ENCODE assay signal across 8 mouse cellular contexts in genomic region chr9:120492010-120492399, GRCm38 (mm10). TPM values are rescaled to one million over a fixed set of nuclear protein-coding genes. Genes with fewer than 3 reads are reported as not detected.
DNase-seq lines count a peak whose midpoint lies in the region; ATAC-seq and TF ChIP-seq lines count a peak whose summit lies in the region.

Eif1b (plus strand) TSS chr9:120492232.

- H3K27ac ChIP-seq in kidney, postnatal 0 days = peak within 1 kb of the TSS; percentile 90
- peak within 1 kb of the TSS; percentile 89 for H3K27ac ChIP-seq in forebrain, embryonic 15.5 days (replicated peaks)
- H3K27ac ChIP-seq in hindbrain, embryonic 12.5 days = peak within 1 kb of the TSS; percentile 94
- H3K27ac ChIP-seq in liver, embryonic 11.5 days (ENCODE audit: low read depth, low read length) = peak within 1 kb of the TSS; percentile 97
- peak within 1 kb of the TSS; percentile 68 for H3K27ac ChIP-seq in olfactory bulb, adult 2 months (ENCODE audit: insufficient read depth, low read depth, low read length)

- no peak for TF ChIP-seq CTCF in kidney, postnatal 0 days (IDR thresholded peaks at IDR 0.05; ENCODE audit: low read depth)
- no peak for TF ChIP-seq CTCF in olfactory bulb, adult 2 months (IDR thresholded peaks at IDR 0.05; ENCODE audit: insufficient read depth, low read depth, low read length)

- peaks cover 6% of the 10 kb centered on the region; the same call in 1 of the 2 replicates for H3K4me1 ChIP-seq in kidney, postnatal 0 days (replicated peaks; ENCODE audit: insufficient read depth, low read length)
- peaks cover 36% of the 10 kb centered on the region for H3K4me1 ChIP-seq in forebrain, embryonic 15.5 days
- peaks cover 20% of the 10 kb centered on the region for H3K4me1 ChIP-seq in hindbrain, embryonic 12.5 days
- peaks cover 9% of the 10 kb centered on the region; the same call in 1 of the 2 replicates for H3K4me1 ChIP-seq in liver, embryonic 11.5 days (replicated peaks; ENCODE audit: control insufficient read depth, insufficient read depth, low read length)
- peaks cover 10% of the 10 kb centered on the region for H3K4me1 ChIP-seq in olfactory bulb, adult 2 months (ENCODE audit: control insufficient read depth, insufficient read depth, low read length)

- 3% methylated on average over 19 of the region's 19 CpGs for WGBS in kidney, postnatal 0 days
- 2% methylated on average over 19 of the region's 19 CpGs for WGBS in forebrain, embryonic 15.5 days
- WGBS in hindbrain, embryonic 12.5 days = 4% methylated on average over 19 of the region's 19 CpGs
- 4% methylated on average over 19 of the region's 19 CpGs for WGBS in liver, embryonic 11.5 days
- 4% methylated on average over 19 of the region's 19 CpGs for WGBS in olfactory bulb, adult 2 months

- DNase-seq in kidney, postnatal 0 days (ENCODE audit: low spot score) = no peak
- no peak for DNase-seq in kidney, adult 8-10 months
- peak; percentile 67 for DNase-seq in ZHBTc4 (ENCODE audit: low read depth, low spot score)
- no peak for DNase-seq in liver, embryonic 11.5 days (ENCODE audit: low spot score)
- no peak for DNase-seq in thymus, postnatal 25 days

- peak within 1 kb of the TSS; percentile 90 for H3K4me2 ChIP-seq in kidney, postnatal 0 days (ENCODE audit: low read length)
- peak within 1 kb of the TSS; percentile 71 for H3K4me2 ChIP-seq in forebrain, embryonic 15.5 days (replicated peaks)
- peak within 1 kb of the TSS; percentile 91 for H3K4me2 ChIP-seq in hindbrain, embryonic 12.5 days (replicated peaks)
- peak within 1 kb of the TSS; percentile 95 for H3K4me2 ChIP-seq in liver, embryonic 11.5 days

- ATAC-seq in kidney, postnatal 0 days (replicated peaks; ENCODE audit: low FRiP score, low read depth) = peak; percentile 55
- peak; percentile 35 for ATAC-seq in forebrain, embryonic 15.5 days (replicated peaks)
- ATAC-seq in hindbrain, embryonic 12.5 days (ENCODE audit: low FRiP score) = peak; percentile 63
- ATAC-seq in liver, embryonic 11.5 days (replicated peaks; ENCODE audit: low FRiP score) = peak; percentile 30

- H3K27me3 ChIP-seq in kidney, postnatal 0 days (ENCODE audit: insufficient read depth, low read length) = no peaks in the 10 kb centered on the region
- H3K27me3 ChIP-seq in forebrain, embryonic 15.5 days = no peaks in the 10 kb centered on the region
- H3K27me3 ChIP-seq in hindbrain, embryonic 12.5 days = no peaks in the 10 kb centered on the region
- no peaks in the 10 kb centered on the region for H3K27me3 ChIP-seq in liver, embryonic 11.5 days (replicated peaks; ENCODE audit: control insufficient read depth, insufficient read depth, low read length)

- no peaks in the 10 kb centered on the region for H3K9me3 ChIP-seq in kidney, postnatal 0 days (replicated peaks; ENCODE audit: low read length)
- H3K9me3 ChIP-seq in forebrain, embryonic 15.5 days = no peaks in the 10 kb centered on the region
- no peaks in the 10 kb centered on the region for H3K9me3 ChIP-seq in hindbrain, embryonic 12.5 days (replicated peaks)
- H3K9me3 ChIP-seq in liver, embryonic 11.5 days (ENCODE audit: control insufficient read depth, low read length) = no peaks in the 10 kb centered on the region

- H3K4me3 ChIP-seq in kidney, postnatal 0 days (replicated peaks; ENCODE audit: low read depth, low read length) = peak within 1 kb of the TSS; percentile 94
- peak within 1 kb of the TSS; percentile 92 for H3K4me3 ChIP-seq in forebrain, embryonic 15.5 days
- peak within 1 kb of the TSS; percentile 89 for H3K4me3 ChIP-seq in hindbrain, embryonic 12.5 days
- peak within 1 kb of the TSS; percentile 99 for H3K4me3 ChIP-seq in liver, embryonic 11.5 days (ENCODE audit: low read depth, low read length)
- peak within 1 kb of the TSS; percentile 82 for H3K4me3 ChIP-seq in olfactory bulb, adult 2 months (ENCODE audit: insufficient read depth, low read depth, low read length)

- H3K36me3 ChIP-seq in kidney, postnatal 0 days (ENCODE audit: insufficient read depth, low read length) = peaks cover 19% of the 10 kb centered on the region
- H3K36me3 ChIP-seq in forebrain, embryonic 15.5 days = peaks cover 19% of the 10 kb centered on the region
- H3K36me3 ChIP-seq in hindbrain, embryonic 12.5 days = peaks cover 26% of the 10 kb centered on the region
- H3K36me3 ChIP-seq in liver, embryonic 11.5 days (ENCODE audit: control insufficient read depth, insufficient read depth, low read length) = peaks cover 22% of the 10 kb centered on the region

- TF ChIP-seq POLR2A in olfactory bulb, adult 2 months (IDR thresholded peaks at IDR 0.05; ENCODE audit: insufficient read depth, low read depth, low read length) = no peak

- peak within 1 kb of the TSS; percentile 94 for H3K9ac ChIP-seq in kidney, postnatal 0 days (ENCODE audit: low read depth, low read length)
- peak within 1 kb of the TSS; percentile 100 for H3K9ac ChIP-seq in forebrain, embryonic 15.5 days (replicated peaks)
- peak within 1 kb of the TSS; percentile 100 for H3K9ac ChIP-seq in hindbrain, embryonic 12.5 days
- peak within 1 kb of the TSS; percentile 99 for H3K9ac ChIP-seq in liver, embryonic 11.5 days (ENCODE audit: low read depth, low read length)

RNA-seq across cellular contexts. Expression of gene Eif1b, which starts in this region (rescaled TPM):
- 161 and 177 TPM in 2 replicates for polyA plus RNA-seq in kidney, postnatal 0 days (2015; fragmentation: Nextera tagmentation; extraction: Ambion mirVana)
- polyA plus RNA-seq in forebrain, embryonic 15.5 days (2015; fragmentation: Nextera tagmentation; extraction: Ambion mirVana) = 495 and 511 TPM in 2 replicates
- polyA plus RNA-seq in hindbrain, embryonic 12.5 days (2016; fragmentation: Nextera tagmentation; extraction: Ambion mirVana) = 284 and 287 TPM in 2 replicates
- polyA plus RNA-seq in liver, embryonic 11.5 days (2014; fragmentation: Nextera tagmentation; extraction: Ambion mirVana) = 166 and 171 TPM in 2 replicates
- polyA plus RNA-seq in olfactory bulb, adult 2 months (2012; ENCODE audit: insufficient read depth, insufficient read length, low replicate concordance, missing spikeins) = not detected in 2 replicates

Comparison
In these comparisons a context has a peak if more than half of its experiments do, and no peak if none do; other contexts are left out.
1. RNA of gene Eif1b (polyA plus RNA-seq): 495 to 511 TPM in forebrain, embryonic 15.5 days, 284 to 287 TPM in hindbrain, embryonic 12.5 days, 166 to 171 TPM in liver, embryonic 11.5 days and 161 to 177 TPM in kidney, postnatal 0 days; not detected in olfactory bulb, adult 2 months; every median in the first group is over 100 times any median in the second.
2. Peak in every context shown above with its lines, with median percentiles within 50 percentile points of each other: ATAC-seq, H3K27ac ChIP-seq, H3K4me2 ChIP-seq, H3K4me3 ChIP-seq and H3K9ac ChIP-seq.